Mouse (Mus musculus): ENCODE data around the gene Fos. TPM values are rescaled to one million over a fixed set of nuclear protein-coding genes. Genes with fewer than 3 reads are reported as not detected.

The Fos gene
- polyA plus RNA-seq, 1 experiment from 2014 or later: 23.2 TPM

GRCm38 (mm10) chr12:85433850-85434249 is 39.8 kb upstream of the Fos start:
- H3K9me3 ChIP-seq (ENCODE audit: control insufficient read depth, low read length): no peaks in the 10 kb centered on the region

GRCm38 (mm10) chr12:85434526-85434925 is 39.2 kb upstream of the Fos start:
- no peak for TF ChIP-seq EP300 (optimal IDR thresholded peaks at IDR 0.05)
- TF ChIP-seq CTCF (IDR thresholded peaks at IDR 0.05; ENCODE audit: low read depth): no peak
- Histone ChIP-seq H3K27me3 (ENCODE audit: control insufficient read depth, insufficient read depth, low read length) (no peaks in the 10 kb centered on the region), H3K27ac (replicated peaks) (no peak overlapping the region), H3K4me2 (replicated peaks; ENCODE audit: low read depth) (no peak overlapping the region), H3K4me3 (ENCODE audit: low read depth, low read length) (no peak overlapping the region), H3K4me1 (replicated peaks; ENCODE audit: control insufficient read depth, insufficient read depth) (peaks cover 11% of the 10 kb centered on the region), H3K36me3 (ENCODE audit: control insufficient read depth, insufficient read depth, low read length) (no peaks in the 10 kb centered on the region), H3K9me3 (ENCODE audit: control insufficient read depth, low read length) (no peaks in the 10 kb centered on the region), H3K9ac (ENCODE audit: low read length) (no peak overlapping the region)
- DNase-seq (ENCODE audit: low spot score) (no peak), ATAC-seq (ENCODE audit: low FRiP score, low TSS enrichment) (no peak)
- WGBS: 67% methylated on average over 5 of the region's 5 CpGs

More at GRCm38 (mm10) chr12:85433850-85434249, 39.8 kb upstream of the Fos start:
- TF ChIP-seq CTCF (IDR thresholded peaks at IDR 0.05; ENCODE audit: low read depth) (no peak), EP300 (optimal IDR thresholded peaks at IDR 0.05) (no peak)
- DNase-seq (ENCODE audit: low spot score) (no peak), ATAC-seq (ENCODE audit: low FRiP score, low TSS enrichment) (no peak)
- H3K4me1 ChIP-seq (replicated peaks; ENCODE audit: control insufficient read depth, insufficient read depth): peaks cover 11% of the 10 kb centered on the region
- H3K4me2 ChIP-seq (replicated peaks; ENCODE audit: low read depth): no peak overlapping the region
- WGBS: 49% methylated on average over 3 of the region's 3 CpGs
- H3K9ac ChIP-seq (ENCODE audit: low read length): no peak overlapping the region
- H3K27me3 ChIP-seq (ENCODE audit: control insufficient read depth, insufficient read depth, low read length): no peaks in the 10 kb centered on the region
- no peak overlapping the region for H3K4me3 ChIP-seq (ENCODE audit: low read depth, low read length)
- H3K36me3 ChIP-seq (ENCODE audit: control insufficient read depth, insufficient read depth, low read length): no peaks in the 10 kb centered on the region
- no peak overlapping the region for H3K27ac ChIP-seq (replicated peaks)

- peak overlapping the region; percentile 69 for H3K27ac ChIP-seq (replicated peaks)
- peak; percentile 53 for DNase-seq (ENCODE audit: low spot score)
These were observed 37.6 kb upstream of the Fos start for GRCm38 (mm10) chr12:85436021-85436621.

GRCm38 (mm10) chr12:85437172-85437876 is 36.4 kb upstream of the Fos start:
- Histone ChIP-seq H3K4me1 (replicated peaks; ENCODE audit: control insufficient read depth, insufficient read depth) (peaks cover 11% of the 10 kb centered on the region), H3K9me3 (ENCODE audit: control insufficient read depth, low read length) (no peaks in the 10 kb centered on the region), H3K27me3 (ENCODE audit: control insufficient read depth, insufficient read depth, low read length) (no peaks in the 10 kb centered on the region), H3K27ac (replicated peaks) (peak overlapping the region; percentile 83), H3K36me3 (ENCODE audit: control insufficient read depth, insufficient read depth, low read length) (no peaks in the 10 kb centered on the region), H3K4me3 (ENCODE audit: low read depth, low read length) (no peak overlapping the region), H3K4me2 (replicated peaks; ENCODE audit: low read depth) (peak overlapping the region; percentile 11; the same call in 1 of the 2 replicates), H3K9ac (ENCODE audit: low read length) (0 out of 2 replicates have a peak overlapping the region, but pooled peaks have one; percentile 13)
- no peak for TF ChIP-seq EP300 (optimal IDR thresholded peaks at IDR 0.05)
- TF ChIP-seq CTCF (IDR thresholded peaks at IDR 0.05; ENCODE audit: low read depth): peak; percentile 43
- WGBS: 19% methylated on average over 17 of the region's 17 CpGs
- ATAC-seq (ENCODE audit: low FRiP score, low TSS enrichment) (no peak; the same call in 1 of the 2 replicates), DNase-seq (ENCODE audit: low spot score) (no peak)

More at GRCm38 (mm10) chr12:85436021-85436621, 37.6 kb upstream of the Fos start:
- peak overlapping the region; percentile 41 for H3K9ac ChIP-seq (ENCODE audit: low read length)
- WGBS: 23% methylated on average over 10 of the region's 10 CpGs
- no peak overlapping the region for H3K4me2 ChIP-seq (replicated peaks; ENCODE audit: low read depth)
- H3K4me1 ChIP-seq (replicated peaks; ENCODE audit: control insufficient read depth, insufficient read depth): peaks cover 11% of the 10 kb centered on the region
- TF ChIP-seq CTCF (IDR thresholded peaks at IDR 0.05; ENCODE audit: low read depth) (no peak), EP300 (optimal IDR thresholded peaks at IDR 0.05) (peak; percentile 39)
- no peaks in the 10 kb centered on the region for H3K9me3 ChIP-seq (ENCODE audit: control insufficient read depth, low read length)
- ATAC-seq (ENCODE audit: low FRiP score, low TSS enrichment): peak; percentile 73
- no peaks in the 10 kb centered on the region for H3K36me3 ChIP-seq (ENCODE audit: control insufficient read depth, insufficient read depth, low read length)
- no peak overlapping the region for H3K4me3 ChIP-seq (ENCODE audit: low read depth, low read length)
- H3K27me3 ChIP-seq (ENCODE audit: control insufficient read depth, insufficient read depth, low read length): no peaks in the 10 kb centered on the region

GRCm38 (mm10) chr12:85443456-85443855 is 30.2 kb upstream of the Fos start:
- TF ChIP-seq CTCF (IDR thresholded peaks at IDR 0.05; ENCODE audit: low read depth) (no peak), EP300 (optimal IDR thresholded peaks at IDR 0.05) (no peak)
- Histone ChIP-seq H3K27ac (replicated peaks) (no peak overlapping the region), H3K4me3 (ENCODE audit: low read depth, low read length) (no peak overlapping the region), H3K27me3 (ENCODE audit: control insufficient read depth, insufficient read depth, low read length) (no peaks in the 10 kb centered on the region), H3K4me1 (replicated peaks; ENCODE audit: control insufficient read depth, insufficient read depth) (no peaks in the 10 kb centered on the region), H3K36me3 (ENCODE audit: control insufficient read depth, insufficient read depth, low read length) (no peaks in the 10 kb centered on the region), H3K9ac (ENCODE audit: low read length) (no peak overlapping the region), H3K4me2 (replicated peaks; ENCODE audit: low read depth) (no peak overlapping the region), H3K9me3 (ENCODE audit: control insufficient read depth, low read length) (no peaks in the 10 kb centered on the region)
- ATAC-seq (ENCODE audit: low FRiP score, low TSS enrichment) (no peak), DNase-seq (ENCODE audit: low spot score) (no peak)
- WGBS: 97% methylated on average over 1 of the region's 1 CpGs

- ATAC-seq (ENCODE audit: low FRiP score, low TSS enrichment) (no peak), DNase-seq (ENCODE audit: low spot score) (no peak)
- 55% methylated on average over 6 of the region's 6 CpGs for WGBS
- Histone ChIP-seq H3K4me3 (ENCODE audit: low read depth, low read length) (no peak overlapping the region), H3K9me3 (ENCODE audit: control insufficient read depth, low read length) (no peaks in the 10 kb centered on the region), H3K27ac (replicated peaks) (0 out of 2 replicates have a peak overlapping the region, but pooled peaks have one; percentile 49), H3K4me2 (replicated peaks; ENCODE audit: low read depth) (peak overlapping the region; percentile 25; the same call in 1 of the 2 replicates), H3K9ac (ENCODE audit: low read length) (no peak overlapping the region), H3K4me1 (replicated peaks; ENCODE audit: control insufficient read depth, insufficient read depth) (no peaks in the 10 kb centered on the region), H3K27me3 (ENCODE audit: control insufficient read depth, insufficient read depth, low read length) (no peaks in the 10 kb centered on the region), H3K36me3 (ENCODE audit: control insufficient read depth, insufficient read depth, low read length) (no peaks in the 10 kb centered on the region)
- TF ChIP-seq CTCF (IDR thresholded peaks at IDR 0.05; ENCODE audit: low read depth): no peak
- TF ChIP-seq EP300 (optimal IDR thresholded peaks at IDR 0.05): no peak
These were observed 29.0 kb upstream of the Fos start for GRCm38 (mm10) chr12:85444646-85445045.
